Mouse (Mus musculus) kidney, adult 18-20 months (tissue): ENCODE results near the gene A830031A19Rik.

Experiments
- DNase-seq: peaks from one replicate; pipeline ENCODE4 v3.0.0; 2021

A830031A19Rik gene

DNA sequence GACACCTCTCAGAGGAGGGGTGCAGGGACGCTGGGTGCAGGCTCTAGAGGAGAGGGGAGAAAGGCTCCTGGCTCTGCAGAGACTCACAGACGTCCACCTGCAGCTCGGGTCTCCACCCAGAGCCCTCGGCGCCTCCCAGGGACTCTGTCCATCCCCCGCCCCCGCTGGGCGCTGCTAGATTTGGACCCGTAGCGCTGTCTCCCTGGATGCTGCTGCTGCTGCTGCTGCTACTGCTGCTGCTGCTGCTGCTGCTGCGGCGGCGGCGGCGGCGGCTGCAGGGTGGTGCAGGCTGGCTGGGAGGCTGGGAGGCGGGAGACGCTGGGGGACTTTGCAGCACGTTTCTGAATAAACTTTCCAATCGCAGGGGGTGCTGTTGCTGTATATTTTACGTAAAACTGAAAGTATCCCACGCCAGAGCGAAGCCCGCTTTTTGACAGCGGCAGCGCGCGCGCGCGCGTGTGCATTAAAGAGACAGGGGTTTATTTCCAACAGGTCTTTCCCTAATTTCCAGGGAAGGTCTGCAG, 1.3 kb upstream of the A830031A19Rik start:
- DNase-seq = peak; percentile 45

DNA sequence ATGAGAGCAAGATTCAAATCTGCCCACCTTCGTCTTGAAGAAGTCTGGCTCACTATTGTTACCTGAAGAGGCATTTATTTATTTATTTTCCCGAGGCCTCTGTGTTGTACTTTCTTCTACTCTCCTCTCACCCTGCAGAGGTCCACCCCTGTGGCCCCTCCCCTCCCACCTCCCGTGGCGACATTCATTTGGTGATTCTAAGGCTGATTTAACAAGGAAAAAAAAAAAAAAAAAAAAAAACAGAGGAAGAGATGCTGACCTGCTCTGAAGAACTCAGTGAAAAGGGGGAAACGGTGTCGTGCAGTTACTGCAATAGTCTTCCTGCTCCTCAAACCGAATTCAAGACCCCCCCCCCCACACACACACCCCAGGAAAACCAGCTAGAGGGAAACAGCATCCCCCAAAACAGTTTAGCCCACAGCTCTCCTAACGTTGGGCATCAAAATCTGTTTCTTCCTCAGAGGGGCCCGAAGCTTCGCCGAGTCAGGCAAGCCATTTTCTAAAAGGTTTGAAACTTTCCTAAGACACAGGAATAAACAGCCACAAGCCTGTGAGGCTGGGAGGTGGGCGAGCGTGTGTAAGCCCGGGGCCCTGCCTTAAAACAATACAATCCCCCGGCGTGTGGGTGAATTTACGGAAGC, 752 bp upstream of the A830031A19Rik start:
- DNase-seq = no peak

- DNase-seq = no peak
These were observed 748 bp downstream of the A830031A19Rik start for GRCm38 (mm10) chr11:24074021-24074591.

DNA sequence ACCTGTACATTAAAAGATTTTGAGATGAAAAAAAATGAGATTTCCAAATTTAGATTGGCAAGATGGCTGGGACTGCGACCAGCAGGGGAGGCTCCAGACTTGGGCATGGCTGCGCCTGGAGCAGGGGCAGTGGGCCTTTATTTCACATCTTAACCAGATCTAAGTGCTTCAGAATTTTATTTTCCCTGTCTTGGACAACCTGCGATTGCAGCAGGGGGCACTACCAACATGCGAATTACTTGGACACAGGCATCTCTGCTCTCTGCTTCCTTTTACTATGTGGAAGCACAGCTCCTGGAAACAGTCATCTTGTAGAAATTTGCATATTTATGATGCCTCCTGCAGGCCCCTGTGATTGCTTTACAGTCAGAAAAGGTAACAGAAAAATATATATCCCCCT, 9.5 kb downstream of the A830031A19Rik start:
- no peak for DNase-seq

DNA sequence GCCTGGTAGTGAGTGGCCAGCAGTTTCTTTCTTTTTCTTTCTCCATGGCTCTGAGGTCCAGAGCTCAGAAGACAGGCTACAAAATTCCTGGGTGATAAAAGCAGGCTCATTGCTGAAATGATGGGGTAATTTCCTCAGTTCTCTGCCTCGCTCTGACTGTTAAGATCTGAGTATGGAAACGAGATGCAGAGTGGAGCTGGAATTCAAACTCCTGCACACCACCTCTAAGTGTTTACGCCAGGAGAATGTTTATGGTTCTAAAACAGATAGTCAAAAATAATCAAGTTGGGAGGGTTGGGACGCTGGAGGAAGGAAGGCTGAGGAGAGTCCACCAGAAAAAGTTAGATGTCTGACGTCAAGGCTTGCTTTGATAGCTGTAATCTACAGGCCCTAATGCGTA, 10.6 kb downstream of the A830031A19Rik start:
- no peak for DNase-seq

GRCm38 (mm10) chr11:24062495-24063096, 12.3 kb downstream of the A830031A19Rik start:
- DNase-seq = no peak

DNA sequence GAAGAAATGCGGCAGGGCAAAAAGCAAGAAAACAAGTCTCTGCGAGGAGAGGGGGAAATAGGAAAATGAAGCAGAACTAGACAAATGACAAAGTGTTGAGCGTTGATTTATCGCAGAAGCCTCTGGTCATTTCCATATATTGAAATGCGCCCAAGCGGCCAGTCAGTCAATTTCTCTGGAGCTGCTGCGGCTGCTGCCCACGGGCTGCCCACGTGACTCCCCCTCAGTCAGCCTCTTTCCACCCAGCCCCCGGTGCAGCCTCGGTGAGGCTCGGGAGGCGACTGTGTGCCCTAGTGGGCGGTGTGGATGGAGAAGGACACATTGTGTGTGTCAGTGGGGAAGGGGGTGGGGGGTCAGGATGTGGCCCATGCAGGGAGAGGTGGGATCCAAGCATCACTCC, 13.0 kb downstream of the A830031A19Rik start:
- DNase-seq = no peak

- no peak for DNase-seq
These were observed 14.4 kb downstream of the A830031A19Rik start for GRCm38 (mm10) chr11:24060428-24060827.

- DNase-seq = no peak
These were observed 15.7 kb downstream of the A830031A19Rik start for GRCm38 (mm10) chr11:24059137-24059536.

- DNase-seq = no peak
These were observed 22.0 kb downstream of the A830031A19Rik start for GRCm38 (mm10) chr11:24052882-24053281.

DNA sequence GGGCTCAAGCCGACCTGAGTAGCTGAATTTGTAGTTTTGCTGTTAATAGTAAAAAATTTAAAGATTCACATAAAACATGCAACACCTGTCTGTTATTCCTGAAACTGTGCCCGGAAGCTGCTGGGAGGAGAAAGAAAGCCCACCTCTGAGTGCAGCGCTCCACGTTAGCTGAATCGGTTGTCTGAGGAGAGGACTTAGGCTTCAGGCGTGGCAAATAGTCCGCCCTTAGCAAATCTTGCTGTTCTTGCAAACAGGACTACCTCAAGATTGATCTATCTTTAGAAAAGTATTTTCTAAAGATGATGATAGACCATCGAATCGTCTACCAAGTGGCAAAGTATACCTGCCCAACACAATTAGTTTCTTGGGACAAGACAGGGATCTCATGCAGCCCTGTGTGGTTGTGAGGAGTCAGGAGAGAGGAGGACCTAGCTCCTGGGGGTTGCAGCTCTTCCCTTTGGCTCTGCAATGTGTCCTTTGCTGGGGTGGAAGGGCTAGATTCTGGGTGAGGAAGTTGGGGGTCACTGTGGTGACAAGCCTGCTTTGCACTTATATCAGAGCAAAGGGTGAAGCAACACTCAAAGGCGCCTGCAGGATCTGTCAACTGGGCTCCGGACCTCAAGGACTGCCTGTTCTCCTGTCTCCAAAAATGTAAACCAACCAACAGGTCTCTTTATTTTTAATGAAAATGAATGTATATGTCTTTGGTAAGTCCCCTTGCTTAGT, 24.7 kb downstream of the A830031A19Rik start:
- DNase-seq = no peak

- DNase-seq = peak; percentile 76
These were observed 25.4 kb downstream of the A830031A19Rik start for GRCm38 (mm10) chr11:24049226-24050031.

DNA sequence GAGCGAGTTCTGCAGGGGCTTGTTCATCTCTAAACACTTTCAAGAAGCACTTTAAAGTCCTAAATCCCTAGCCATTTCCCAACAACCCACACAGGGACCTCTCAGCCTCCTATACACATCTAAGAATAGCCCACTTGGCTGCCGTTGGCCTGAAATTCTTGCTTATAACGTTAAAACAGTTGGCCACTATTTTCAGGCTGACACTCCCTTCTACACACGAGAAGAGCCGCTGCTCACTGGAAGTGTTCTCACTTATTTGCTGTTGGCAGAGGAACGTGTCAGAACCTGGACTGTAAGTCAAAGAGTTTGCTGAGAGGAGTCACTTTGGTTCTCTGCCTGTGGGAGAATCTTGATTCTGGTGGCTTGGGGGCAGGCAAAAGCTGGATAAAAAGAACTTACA, 30.8 kb downstream of the A830031A19Rik start:
- DNase-seq = no peak

DNA sequence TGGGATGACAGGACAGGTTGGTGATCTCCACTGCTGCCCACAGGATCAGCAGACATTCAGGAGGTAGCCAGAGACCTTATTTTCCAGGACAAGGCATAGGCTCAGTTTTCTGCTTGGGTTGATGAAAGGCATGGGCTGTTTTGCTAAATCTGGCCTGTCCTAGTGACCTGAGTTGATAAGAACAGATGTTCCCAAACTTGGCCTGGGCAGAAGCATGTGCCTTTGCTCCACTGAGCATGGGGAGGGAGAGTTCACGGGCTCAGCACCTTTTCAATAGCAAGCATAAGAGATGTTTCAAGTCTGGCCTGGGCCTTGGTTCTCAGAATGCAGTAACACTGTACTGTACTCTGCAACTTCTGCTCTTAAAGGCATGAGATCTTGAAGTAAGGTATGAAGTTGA, 54.1 kb downstream of the A830031A19Rik start:
- no peak for DNase-seq

- DNase-seq = no peak
These were observed 56.1 kb downstream of the A830031A19Rik start for GRCm38 (mm10) chr11:24018783-24019182.

GRCm38 (mm10) chr11:24016647-24017179, 58.1 kb downstream of the A830031A19Rik start:
- DNase-seq = no peak

GRCm38 (mm10) chr11:24016049-24016448, 58.8 kb downstream of the A830031A19Rik start:
- no peak for DNase-seq

GRCm38 (mm10) chr11:24014642-24015041, 60.2 kb downstream of the A830031A19Rik start:
- no peak for DNase-seq

DNA sequence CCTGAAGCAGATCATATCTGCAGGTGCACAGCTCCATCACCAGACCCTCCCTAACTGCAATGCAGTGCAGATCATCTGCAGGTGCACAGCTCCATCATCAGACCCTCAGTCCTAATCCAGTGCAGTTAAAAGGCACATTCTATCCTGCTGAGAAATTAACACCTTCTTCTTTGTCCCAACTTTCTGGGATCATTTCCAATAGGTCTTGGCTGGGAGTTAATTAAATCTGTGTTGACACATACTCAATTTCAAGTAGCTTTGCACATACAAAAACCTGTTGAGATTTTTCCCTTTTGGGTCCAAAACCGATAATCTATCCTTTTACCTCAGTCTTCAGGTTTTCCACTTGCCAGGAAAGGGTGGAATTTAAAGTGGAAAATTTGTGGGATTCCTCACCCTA, 62.6 kb downstream of the A830031A19Rik start:
- no peak for DNase-seq

DNA sequence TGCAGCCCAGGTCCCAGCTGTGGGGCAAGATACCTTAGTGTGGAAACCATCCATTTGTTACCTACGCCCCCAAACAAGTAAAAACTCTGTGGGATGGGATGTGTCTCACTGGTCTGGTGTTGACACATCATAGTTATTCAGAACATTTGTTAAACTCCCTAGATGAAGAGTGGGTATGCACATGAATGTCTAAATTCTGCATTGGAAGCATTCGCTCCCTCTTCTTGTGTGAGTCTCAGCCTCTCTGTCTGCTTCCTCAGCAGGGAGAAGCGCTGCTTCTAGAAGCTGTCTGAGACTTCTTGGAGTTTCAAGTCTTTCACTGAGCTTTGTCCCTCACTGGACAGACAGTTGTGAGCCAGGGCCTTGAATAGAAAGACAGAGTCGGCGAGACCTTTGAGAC, 65.9 kb downstream of the A830031A19Rik start:
- no peak for DNase-seq

- no peak for DNase-seq
These were observed 66.6 kb downstream of the A830031A19Rik start for GRCm38 (mm10) chr11:24008244-24008643.

DNA sequence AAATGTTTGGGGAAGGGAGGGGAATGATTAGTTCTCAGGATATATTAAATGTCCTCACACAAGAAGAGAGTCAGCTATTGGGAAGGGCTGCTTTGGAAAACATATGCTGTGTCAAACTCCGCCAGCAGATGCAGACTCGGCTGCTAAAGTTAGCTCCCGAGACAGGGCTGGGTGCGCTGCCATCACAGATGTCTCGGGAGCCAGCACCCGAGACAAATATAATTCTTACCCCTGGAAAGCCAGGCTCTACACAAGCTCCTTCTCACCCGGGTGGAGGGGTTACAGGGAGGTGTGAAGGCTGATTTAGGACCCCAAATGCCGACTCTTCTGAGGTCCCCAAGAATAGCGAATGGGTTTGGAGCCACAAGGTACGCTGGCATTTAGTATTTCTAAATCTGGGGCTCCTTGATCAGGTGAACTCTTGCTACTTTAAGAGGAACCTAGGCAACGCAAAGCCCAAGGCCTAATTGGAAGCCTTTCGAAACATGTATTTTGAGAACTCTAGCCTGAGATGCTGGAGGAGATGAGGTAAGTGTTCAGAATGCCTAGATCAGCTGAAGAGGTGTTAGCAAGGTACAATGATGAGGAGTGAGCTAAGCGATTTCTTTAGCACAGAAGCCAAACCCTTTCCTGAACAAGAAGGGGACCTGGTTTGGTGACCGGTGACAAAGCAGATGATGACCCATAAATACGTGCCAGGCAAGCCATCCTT, 69.3 kb downstream of the A830031A19Rik start:
- no peak for DNase-seq
